Mouse (Mus musculus) liver, embryonic 11.5 days (tissue): ENCODE results near the gene Ppih. TPM values are rescaled to one million over a fixed set of nuclear protein-coding genes. Genes with fewer than 3 reads are reported as not detected.
"Not testable (repeated sequence)": the region's sequence is repeated elsewhere in the genome, so short reads cannot be mapped to it uniquely, and the experiment has no call there.

Source experiments
- ATAC-seq: fragments of 200-750 bp; cut with Nextera tagmentation; replicated peaks from 2 replicates; pipeline ENCODE4 v1.8.0; 2017; ENCODE audit warnings: moderate number of reproducible peaks, mild to moderate bottlenecking, moderate TSS enrichment, moderate library complexity; ENCODE audit not compliant: low FRiP score
- DNase-seq: peaks from one replicate; pipeline ENCODE4 v3.0.0-alpha.2; 2017; ENCODE audit warnings: low spot score
- H3K27ac ChIP-seq: fragments of 300-500 bp; sonication (generic); 2 replicates; pipeline ENCODE4 v1.5.1; 2014; ENCODE audit warnings: mild to moderate bottlenecking, low read depth, low read length, control low read depth
- H3K27me3 ChIP-seq: fragments of 300-500 bp; sonication (generic); replicated peaks from 2 replicates; pipeline ENCODE4 v1.6.1; 2014; ENCODE audit warnings: low read length, mixed read lengths; ENCODE audit not compliant: control insufficient read depth, insufficient read depth
- H3K36me3 ChIP-seq: fragments of 300-500 bp; sonication (generic); 2 replicates; pipeline ENCODE4 v1.6.1; 2014; ENCODE audit warnings: mild to moderate bottlenecking, low read length, moderate library complexity, mixed read lengths; ENCODE audit not compliant: control insufficient read depth, insufficient read depth
- H3K4me1 ChIP-seq: fragments of 300-500 bp; sonication (generic); replicated peaks from 2 replicates; pipeline ENCODE4 v1.6.1; 2014; ENCODE audit warnings: low read length, mixed read lengths; ENCODE audit not compliant: control insufficient read depth, insufficient read depth
- H3K4me2 ChIP-seq: fragments of 300-500 bp; sonication (generic); 2 replicates; pipeline ENCODE4 v1.6.1; 2014; ENCODE audit warnings: mild to moderate bottlenecking, control low read depth, moderate library complexity
- H3K4me3 ChIP-seq: fragments of 300-500 bp; sonication (generic); 2 replicates; pipeline ENCODE4 v1.5.1; 2014; ENCODE audit warnings: low read depth, low read length, control low read depth
- H3K9ac ChIP-seq: fragments of 300-500 bp; sonication (generic); 2 replicates; pipeline ENCODE4 v1.6.1; 2014; ENCODE audit warnings: low read depth, low read length, control low read depth
- H3K9me3 ChIP-seq: fragments of 300-500 bp; sonication (generic); 2 replicates; pipeline ENCODE4 v1.6.1; 2016; ENCODE audit warnings: low read length, inconsistent platforms, mixed read lengths; ENCODE audit not compliant: control insufficient read depth
- WGBS: fragments of 180-500 bp; shearing (Covaris S2); extraction: QIAGEN DNeasy Blood & Tissue Kit; methylation state at CpG from one replicate; pipeline ENCODE4 v1.1.7; 2014; 5-methylcytosine and 5-hydroxymethylcytosine counted together
- polyA plus RNA-seq: library from polyadenylated mRNA; unstranded; fragments of >200 nt; fragmentation: Nextera tagmentation; extraction: Ambion mirVana; gene quantifications from 2 replicates; pipeline ENCODE4 v1.2.1, GENCODE M21; 2014

The Ppih gene
- polyA plus RNA-seq, 1 experiment from 2014 or later = 138 TPM

DNA sequence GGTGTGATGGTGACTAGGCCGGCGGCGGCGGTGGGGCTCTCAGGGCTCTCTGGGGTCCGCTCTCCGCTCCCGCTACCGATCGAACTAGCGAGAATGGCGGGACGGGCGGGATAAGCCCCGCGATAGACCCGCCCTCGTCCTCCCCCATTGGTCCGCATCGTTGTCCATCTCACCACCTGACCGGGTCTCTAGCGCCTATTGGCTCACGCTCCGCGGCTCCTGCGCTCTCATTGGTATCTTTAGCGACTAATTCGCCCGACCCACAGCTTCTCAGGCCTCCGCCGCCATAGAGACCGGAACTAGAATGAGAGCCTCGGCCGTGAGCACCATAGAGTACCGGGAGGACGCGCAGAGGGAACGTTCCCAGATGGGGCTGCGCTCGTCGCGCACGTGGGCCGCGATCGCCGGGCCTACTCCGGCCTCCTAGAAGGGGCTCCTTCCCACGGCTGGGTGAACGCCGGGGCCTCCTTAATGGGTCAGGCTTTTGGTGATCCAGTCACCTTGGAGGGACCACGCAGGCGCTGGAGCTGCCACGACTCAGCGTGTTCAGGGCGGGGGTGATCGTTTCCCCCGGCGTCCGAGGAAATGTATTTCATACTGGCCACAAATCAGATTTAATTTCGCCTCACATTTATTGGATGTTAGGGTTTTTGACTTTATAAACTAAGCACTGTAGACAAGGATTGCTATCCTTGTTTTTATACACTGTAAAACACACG is 25.8 kb downstream of the Ppih start, which contains the start of gene Ybx1:
Ybx1 (minus strand) TSS at position 190 of the 719 bp plus-strand sequence.
- peak within 1 kb of the TSS; percentile 97 for H3K4me3 ChIP-seq
- H3K36me3 ChIP-seq = peaks cover 9% of the 10 kb centered on the region; the same call in 1 of the 2 replicates
- H3K4me2 ChIP-seq = peak within 1 kb of the TSS; percentile 90
- under 1% methylated on average over 60 of the region's 61 CpGs for WGBS
- ATAC-seq (peak; percentile 98), DNase-seq (peak; percentile 98)
- peaks cover 19% of the 10 kb centered on the region for H3K4me1 ChIP-seq
- no peaks in the 10 kb centered on the region for H3K9me3 ChIP-seq
- peak within 1 kb of the TSS; percentile 94 for H3K9ac ChIP-seq
- peak within 1 kb of the TSS; percentile 80 for H3K27ac ChIP-seq
- no peaks in the 10 kb centered on the region for H3K27me3 ChIP-seq

DNA sequence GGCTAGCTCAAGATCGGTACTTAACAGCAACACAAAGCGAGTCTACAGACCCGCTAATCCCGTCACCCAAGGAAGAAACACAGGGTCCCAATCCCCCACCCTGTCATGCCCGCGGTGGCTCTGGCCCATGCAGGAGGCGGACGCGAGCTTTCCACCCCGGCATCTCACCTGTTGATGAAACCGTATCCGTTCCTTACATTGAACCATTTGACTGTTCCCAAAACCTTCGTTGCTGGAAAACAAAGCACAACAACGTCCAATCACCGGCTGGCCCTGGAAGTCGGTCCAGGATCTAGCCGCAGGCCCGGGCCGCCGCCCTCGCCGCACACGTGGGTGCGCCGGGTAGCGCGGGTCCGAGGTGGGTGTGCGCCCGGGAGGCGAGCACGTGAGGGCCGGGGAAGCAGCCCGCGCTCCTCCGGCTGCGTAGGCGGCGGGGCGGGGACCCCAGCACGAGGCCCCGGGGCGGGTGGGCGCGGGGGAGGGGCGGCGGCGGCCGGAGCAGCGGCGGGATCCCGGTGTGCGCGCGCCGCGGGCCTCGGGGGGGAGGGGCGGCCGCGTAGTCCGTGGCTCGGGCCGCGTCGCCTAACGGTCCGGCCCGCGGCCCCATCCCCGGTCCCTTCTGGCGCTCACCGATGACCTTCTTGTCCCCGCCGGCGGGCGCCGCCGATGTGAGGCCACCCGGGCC is 26.6 kb downstream of the Ppih start:
- Histone ChIP-seq H3K9ac (peak overlapping the region; percentile 94), H3K27ac (peak overlapping the region; percentile 80), H3K36me3 (peaks cover 12% of the 10 kb centered on the region; the same call in 1 of the 2 replicates), H3K4me1 (peaks cover 19% of the 10 kb centered on the region), H3K4me3 (peak overlapping the region; percentile 97), H3K4me2 (peak overlapping the region; percentile 90), H3K27me3 (no peaks in the 10 kb centered on the region), H3K9me3 (no peaks in the 10 kb centered on the region)
- under 1% methylated on average over 65 of the region's 80 CpGs for WGBS
- DNase-seq = peak; percentile 57
- peak; percentile 22 for ATAC-seq

DNA sequence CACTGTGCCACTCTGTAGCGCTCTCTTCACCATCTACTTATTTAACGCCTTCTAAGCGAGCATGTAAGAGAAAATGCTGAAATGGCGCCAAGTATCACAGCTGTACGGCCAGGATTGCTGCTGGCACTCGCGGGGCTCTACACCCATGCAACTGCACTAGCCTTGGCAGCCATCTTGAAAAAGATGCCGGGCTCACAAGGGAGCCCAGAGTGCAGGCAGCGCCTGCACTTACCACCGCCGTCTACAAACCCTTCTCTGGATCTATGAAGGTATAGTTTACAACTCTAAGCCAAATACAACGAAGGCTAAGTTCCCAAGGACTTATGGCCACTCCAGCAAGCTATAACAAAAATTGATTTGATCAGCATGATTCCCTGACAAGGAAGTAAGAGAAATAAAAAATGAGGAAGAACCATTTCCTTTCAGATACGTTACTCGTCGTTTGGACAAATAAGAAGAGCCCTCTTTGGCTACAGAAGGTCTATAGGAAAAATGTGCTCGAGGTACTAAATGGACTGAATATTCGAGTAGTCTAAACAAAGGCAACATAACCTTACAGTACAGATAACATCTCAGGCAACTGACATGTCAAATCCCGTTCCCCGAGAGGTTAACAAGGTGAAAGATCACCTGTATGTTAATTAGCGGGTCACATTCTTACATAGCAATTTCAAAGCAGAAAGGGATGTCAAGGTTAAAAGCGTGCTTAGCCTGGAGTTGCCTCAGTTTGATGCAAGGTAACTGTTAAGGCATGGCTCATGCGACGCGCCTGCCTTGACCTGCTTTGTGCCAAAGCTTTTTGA is 27.4 kb downstream of the Ppih start:
- H3K9me3 ChIP-seq = no peaks in the 10 kb centered on the region
- peaks cover 22% of the 10 kb centered on the region for H3K4me1 ChIP-seq
- H3K27ac ChIP-seq = peak overlapping the region; percentile 80
- H3K4me3 ChIP-seq = peak overlapping the region; percentile 97
- peak overlapping the region; percentile 94 for H3K9ac ChIP-seq
- H3K36me3 ChIP-seq = peaks cover 16% of the 10 kb centered on the region; the same call in 1 of the 2 replicates
- peak overlapping the region; percentile 90 for H3K4me2 ChIP-seq
- no peaks in the 10 kb centered on the region for H3K27me3 ChIP-seq
- whole genome bisulfite sequencing = 1% methylated on average over 24 of the region's 24 CpGs
- ATAC-seq (no peak), DNase-seq (peak; percentile 55)

DNA sequence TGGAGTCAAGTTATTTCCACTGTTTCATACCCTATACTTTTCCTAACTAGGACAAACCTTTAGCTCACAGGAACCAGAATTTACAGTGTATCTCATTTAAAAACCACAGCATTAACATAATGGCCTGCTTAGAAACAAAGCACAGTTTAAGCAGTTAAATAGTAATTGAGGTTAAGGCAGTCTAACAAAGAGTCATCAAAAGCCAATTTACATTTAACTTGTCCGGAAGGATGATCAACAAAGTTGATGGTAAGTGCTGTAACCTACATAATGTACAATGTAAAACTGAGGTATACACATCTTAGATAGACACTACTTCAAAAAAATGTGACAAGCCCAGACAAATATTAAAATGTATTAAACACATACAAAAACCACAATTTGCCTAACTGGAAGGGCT is 28.4 kb downstream of the Ppih start:
- Histone ChIP-seq H3K9ac (peak overlapping the region; percentile 94), H3K4me1 (peaks cover 31% of the 10 kb centered on the region), H3K27me3 (no peaks in the 10 kb centered on the region), H3K27ac (no peak overlapping the region), H3K4me2 (peak overlapping the region; percentile 90), H3K36me3 (peaks cover 16% of the 10 kb centered on the region; the same call in 1 of the 2 replicates), H3K9me3 (no peaks in the 10 kb centered on the region), H3K4me3 (peak overlapping the region; percentile 97)
- ATAC-seq (no peak), DNase-seq (no peak)
- 80% methylated on average over 1 of the region's 1 CpGs for WGBS

DNA sequence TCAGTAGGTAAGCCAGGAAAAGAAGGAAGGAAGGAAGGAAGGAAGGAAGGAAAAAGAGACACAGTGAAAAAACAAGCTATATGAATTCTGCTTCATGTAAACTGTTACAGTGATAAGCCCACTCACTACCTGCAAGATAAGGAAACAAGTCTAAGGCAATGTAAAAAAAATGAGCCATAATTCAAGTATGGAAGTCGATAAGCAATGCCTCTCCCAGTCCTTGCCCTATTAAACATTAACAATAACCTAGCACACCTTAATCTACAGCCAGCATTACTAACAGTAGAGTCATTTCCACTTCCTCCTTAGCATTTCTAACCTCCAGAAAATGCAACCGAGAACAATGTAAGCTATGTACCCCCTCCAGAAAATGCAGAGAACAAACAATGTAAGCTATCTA is 35.0 kb downstream of the Ppih start:
- H3K9ac ChIP-seq = no peak overlapping the region
- 0 out of 2 replicates have a peak overlapping the region, but pooled peaks have one; percentile 27 for H3K27ac ChIP-seq
- no peaks in the 10 kb centered on the region for H3K27me3 ChIP-seq
- no peak for DNase-seq
- H3K4me3 ChIP-seq = no peak overlapping the region
- H3K9me3 ChIP-seq = no peaks in the 10 kb centered on the region
- peaks cover 30% of the 10 kb centered on the region for H3K4me1 ChIP-seq
- peak; percentile 45; the same call in 1 of the 2 replicates for ATAC-seq
- peak overlapping the region; percentile 27 for H3K4me2 ChIP-seq
- H3K36me3 ChIP-seq = peaks cover 29% of the 10 kb centered on the region
- 47% methylated on average over 2 of the region's 2 CpGs for WGBS

DNA sequence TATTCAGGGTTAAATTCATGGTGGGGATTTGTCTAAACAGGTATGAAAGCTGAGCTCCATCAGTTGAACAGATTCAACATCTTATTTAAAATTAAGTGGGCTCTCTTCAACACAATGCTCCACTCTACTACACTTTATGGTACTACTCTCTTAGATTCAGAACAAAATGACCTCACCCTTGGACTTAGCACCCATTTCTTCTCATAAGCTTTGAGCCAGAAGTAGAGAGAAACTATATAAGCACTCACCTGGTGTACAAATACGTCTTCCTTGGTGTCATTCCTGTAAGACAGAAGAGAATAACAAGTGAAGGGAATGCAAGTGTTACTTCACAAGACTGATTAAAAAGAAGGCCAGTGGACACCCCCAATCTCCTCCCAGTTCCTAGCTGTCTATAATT is 35.5 kb downstream of the Ppih start:
- 0 out of 2 replicates have a peak overlapping the region, but pooled peaks have one; percentile 15 for H3K27ac ChIP-seq
- peaks cover 28% of the 10 kb centered on the region for H3K4me1 ChIP-seq
- H3K9ac ChIP-seq = no peak overlapping the region
- 86% methylated on average over 1 of the region's 1 CpGs for WGBS
- no peaks in the 10 kb centered on the region for H3K27me3 ChIP-seq
- peaks cover 25% of the 10 kb centered on the region for H3K36me3 ChIP-seq
- H3K4me2 ChIP-seq = no peak overlapping the region
- H3K4me3 ChIP-seq = no peak overlapping the region
- no peak for ATAC-seq
- no peaks in the 10 kb centered on the region for H3K9me3 ChIP-seq
- no peak for DNase-seq

DNA sequence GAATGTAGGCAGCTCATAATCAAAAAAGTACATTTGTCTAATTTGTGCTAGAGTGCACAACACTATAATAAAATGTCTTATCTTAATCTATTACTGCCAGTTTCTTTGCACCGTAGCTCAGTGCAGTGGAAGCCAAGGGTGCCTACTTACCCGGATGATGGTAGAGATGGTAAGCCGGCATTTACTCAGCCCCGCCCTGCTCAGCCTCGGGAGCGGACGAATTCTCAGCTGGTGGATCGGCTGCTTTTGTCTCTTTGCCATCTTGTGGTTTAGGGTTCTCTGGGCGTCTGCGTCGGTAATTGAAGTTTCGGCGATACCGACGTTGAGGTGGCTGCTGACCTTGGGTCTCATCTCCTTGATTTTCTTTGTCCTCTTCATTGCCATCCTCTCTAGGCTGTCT is 41.6 kb downstream of the Ppih start:
- H3K4me2 ChIP-seq, H3K9me3 ChIP-seq, H3K27ac ChIP-seq, ATAC-seq, H3K9ac ChIP-seq, H3K27me3 ChIP-seq, H3K4me3 ChIP-seq, H3K4me1 ChIP-seq, DNase-seq: not testable (repeated sequence)
- 84% methylated on average over 15 of the region's 15 CpGs for WGBS
- peaks cover 41% of the 10 kb centered on the region for H3K36me3 ChIP-seq

DNA sequence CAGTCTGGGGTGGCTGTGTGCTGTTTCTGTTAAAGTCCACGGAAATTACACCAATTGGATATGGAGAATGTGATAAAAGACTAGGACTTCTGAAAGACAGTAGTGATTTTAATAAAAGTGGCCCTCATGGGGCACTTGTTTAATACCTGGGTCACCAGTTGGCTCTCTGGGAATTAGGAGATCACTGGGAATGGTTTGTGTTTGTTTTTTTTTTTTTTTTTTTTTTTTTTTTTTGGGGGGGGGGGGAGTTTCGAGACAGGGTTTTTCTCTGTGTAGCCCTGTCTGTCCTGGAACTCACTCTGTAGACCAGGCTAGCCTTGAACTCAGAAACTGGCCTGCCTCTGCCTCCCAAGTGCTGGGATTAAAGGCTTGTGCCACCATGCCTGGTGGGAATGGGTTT is 44.6 kb downstream of the Ppih start:
- Histone ChIP-seq H3K36me3 (peaks cover 47% of the 10 kb centered on the region), H3K27me3 (no peaks in the 10 kb centered on the region), H3K27ac (peak overlapping the region; percentile 44; the same call in 1 of the 2 replicates), H3K9ac (no peak overlapping the region), H3K4me2 (no peak overlapping the region), H3K4me3 (no peak overlapping the region), H3K4me1 (no peaks in the 10 kb centered on the region), H3K9me3 (no peaks in the 10 kb centered on the region)
- ATAC-seq (no peak), DNase-seq (no peak)
- 65% methylated on average over 2 of the region's 2 CpGs for WGBS
